Mouse (Mus musculus) E14TG2a.4 (cell line): ENCODE data around the gene Spata25.
"Not testable (repeated sequence)": the region's sequence is repeated elsewhere in the genome, so short reads cannot be mapped to it uniquely, and the experiment has no call there.

ENCODE experiments used
- H3K27me3 ChIP-seq: 2 replicates; pipeline ENCODE4 v1.6.1; 2014; ENCODE audit warnings: low read length, control low read depth; ENCODE audit not compliant: insufficient read depth
- H3K36me3 ChIP-seq: 2 replicates; pipeline ENCODE4 v1.6.1; 2014; ENCODE audit warnings: low read length, control low read depth; ENCODE audit not compliant: insufficient read depth
- H3K4me1 ChIP-seq: replicated peaks from 2 replicates; pipeline ENCODE4 v1.6.1; 2014; ENCODE audit warnings: low read depth, low read length, control low read depth
- H3K4me3 ChIP-seq: replicated peaks from 2 replicates; pipeline ENCODE4 v1.5.1; 2014; ENCODE audit warnings: mild to moderate bottlenecking, low read length
- H3K9me3 ChIP-seq: 2 replicates; pipeline ENCODE4 v1.6.1; 2014; ENCODE audit warnings: low read length, control low read depth
- CTCF ChIP-seq: conservative IDR thresholded peaks from 2 replicates; pipeline ENCODE4 v1.5.1; 2014; ENCODE audit warnings: low read length
- NANOG ChIP-seq: IDR thresholded peaks from 2 replicates; pipeline ENCODE4 v1.6.1; 2014; ENCODE audit warnings: borderline replicate concordance, low read length, mixed read lengths
- POU5F1 ChIP-seq: IDR thresholded peaks from 2 replicates; pipeline ENCODE4 v1.6.1; 2014; ENCODE audit warnings: low read length, borderline replicate concordance

Gene Spata25

DNA sequence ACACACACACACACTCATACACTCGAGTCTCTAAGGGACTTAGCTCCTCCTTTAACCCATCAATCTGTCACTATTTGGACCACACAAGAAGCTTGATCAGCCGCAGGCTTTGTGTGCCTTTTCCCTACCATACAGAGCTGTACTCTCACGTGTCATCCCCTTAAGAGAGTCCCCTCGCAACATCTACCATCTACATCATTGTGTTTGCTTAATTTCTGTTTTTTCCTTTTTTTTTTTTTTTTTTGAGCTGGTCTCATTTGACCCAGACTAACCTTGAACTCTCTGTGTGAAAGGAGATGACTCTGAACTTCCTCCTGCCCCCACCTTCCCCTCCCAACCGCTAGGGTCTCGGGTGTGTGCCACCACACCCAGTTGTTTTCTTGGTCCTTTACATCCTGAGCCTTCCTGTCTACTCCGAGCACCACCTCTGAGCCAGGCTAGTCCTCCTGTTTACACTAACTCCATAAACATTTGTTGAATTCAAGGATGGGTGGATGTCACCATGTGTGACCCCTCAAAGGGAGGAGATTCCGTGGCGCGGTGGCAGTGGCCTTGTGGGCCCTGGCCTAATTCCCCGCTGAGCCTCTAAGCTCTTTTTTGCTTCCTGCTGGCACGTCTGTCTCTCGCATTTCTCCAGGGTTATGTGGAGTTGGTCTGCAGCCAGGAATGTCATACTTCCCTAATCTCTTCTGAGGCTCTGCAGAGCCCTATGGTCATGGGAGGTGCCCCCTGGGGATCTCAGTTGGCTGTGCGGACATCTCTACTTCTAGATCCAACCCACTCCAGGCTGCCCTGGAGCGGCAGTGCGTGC, 38.6 kb upstream of the Spata25 start:
- H3K4me3 ChIP-seq = peak overlapping the region; percentile 62
- TF ChIP-seq NANOG = peak; percentile 47; the same call in 1 of the 2 replicates
- no peak for TF ChIP-seq CTCF
- peaks cover 8% of the 10 kb centered on the region for H3K9me3 ChIP-seq
- H3K36me3 ChIP-seq = no peaks in the 10 kb centered on the region
- H3K4me1 ChIP-seq = peaks cover 80% of the 10 kb centered on the region
- H3K27me3 ChIP-seq = no peaks in the 10 kb centered on the region

DNA sequence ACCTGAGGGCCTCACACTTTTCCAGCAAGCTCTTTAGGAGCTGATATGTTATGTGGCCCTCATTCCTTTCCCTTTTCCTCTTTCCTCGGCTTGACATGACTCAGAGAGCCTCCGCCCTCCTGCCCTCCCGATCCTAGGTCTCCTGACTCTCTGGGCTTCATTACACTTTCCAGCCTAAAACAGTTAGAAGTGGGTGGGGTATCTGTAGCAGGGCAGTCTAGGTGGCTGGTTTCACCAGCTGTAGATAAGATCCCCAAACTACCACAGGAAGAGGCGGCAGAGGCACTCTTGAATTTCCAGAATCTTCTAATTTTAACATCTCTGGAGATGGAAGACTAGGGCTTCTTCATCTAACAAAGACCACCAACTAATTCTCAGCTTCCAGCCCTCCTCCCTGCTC, 36.3 kb upstream of the Spata25 start:
- Histone ChIP-seq H3K9me3 (peaks cover 8% of the 10 kb centered on the region), H3K27me3 (no peaks in the 10 kb centered on the region), H3K4me3 (no peak overlapping the region), H3K36me3 (no peaks in the 10 kb centered on the region), H3K4me1 (peaks cover 86% of the 10 kb centered on the region)
- no peak for TF ChIP-seq CTCF
- no peak for TF ChIP-seq POU5F1
- TF ChIP-seq NANOG = no peak

DNA sequence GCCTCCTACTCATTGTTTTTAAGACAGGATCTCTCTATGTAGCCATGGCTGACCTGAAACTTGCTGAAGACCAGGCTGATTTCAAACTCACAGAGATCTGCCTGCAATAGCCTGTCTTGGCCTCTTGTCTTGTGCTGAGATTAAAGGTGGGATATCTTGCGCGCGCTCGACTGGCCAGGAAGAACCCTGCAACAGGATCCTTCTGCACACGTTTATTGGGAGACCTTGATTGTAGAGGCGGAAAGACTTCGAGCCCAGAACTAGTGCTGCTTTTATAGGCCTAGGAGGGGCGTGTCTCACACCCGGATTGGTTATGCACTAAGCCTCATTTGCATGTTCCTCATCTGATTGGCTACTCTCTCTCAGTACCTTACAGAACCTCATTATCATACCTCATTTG, 35.1 kb upstream of the Spata25 start:
- H3K27me3 ChIP-seq, H3K36me3 ChIP-seq, H3K9me3 ChIP-seq, H3K4me3 ChIP-seq: not testable (repeated sequence)
- H3K4me1 ChIP-seq = peaks cover 85% of the 10 kb centered on the region

DNA sequence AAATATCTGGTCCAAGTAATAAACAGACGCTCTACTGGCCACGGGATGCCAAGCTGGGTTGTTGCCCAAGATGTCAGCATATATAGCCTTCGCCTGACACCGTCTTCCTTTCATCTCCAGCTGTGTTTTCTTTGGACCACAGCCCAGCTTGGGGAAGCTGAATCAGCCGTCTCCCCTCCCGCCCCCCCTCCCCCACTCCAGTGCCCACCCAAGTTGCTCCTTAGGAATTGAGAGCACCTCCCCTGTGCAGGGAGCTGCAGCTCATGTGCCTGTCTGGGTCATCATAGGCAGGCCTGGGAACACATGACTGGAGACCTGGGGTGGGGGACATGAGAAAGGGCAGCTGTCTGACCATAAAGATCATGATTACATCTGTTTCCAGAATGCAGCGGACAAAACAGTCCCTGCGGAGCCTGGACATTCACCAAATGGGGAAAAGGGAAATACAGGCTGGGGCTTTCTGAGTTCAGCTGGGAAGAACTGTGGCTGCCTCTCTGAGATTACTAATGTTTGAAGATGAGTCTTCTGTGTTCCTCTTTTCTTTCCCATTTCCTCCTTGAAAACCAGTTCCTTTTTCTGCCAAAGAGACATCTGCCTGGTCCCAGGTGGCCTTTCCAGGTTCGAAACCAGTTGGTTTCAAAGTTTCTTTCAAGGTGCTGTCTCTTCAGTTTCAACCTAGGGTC, 34.0 kb upstream of the Spata25 start:
- no peaks in the 10 kb centered on the region for H3K36me3 ChIP-seq
- TF ChIP-seq NANOG = no peak
- TF ChIP-seq CTCF = no peak
- no peak for TF ChIP-seq POU5F1
- peaks cover 84% of the 10 kb centered on the region for H3K4me1 ChIP-seq

DNA sequence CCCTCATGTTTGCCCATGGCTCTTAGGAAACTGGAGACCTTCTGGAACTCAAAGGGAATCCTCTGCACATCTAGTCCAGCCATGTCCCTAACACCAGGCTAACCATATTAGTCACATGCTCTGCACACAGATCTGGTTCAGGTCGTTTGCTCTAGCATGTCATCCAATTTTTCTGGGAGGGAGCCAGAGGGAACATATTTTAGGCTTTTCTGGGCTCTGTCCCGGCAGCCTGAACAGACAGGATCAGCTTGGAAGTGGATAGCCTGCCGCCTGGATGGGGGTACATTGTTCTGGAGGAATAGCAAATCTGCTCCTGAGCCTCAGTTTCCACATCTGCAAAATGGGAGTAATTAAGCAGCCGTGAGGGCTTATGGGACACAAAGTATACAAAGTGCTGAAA, 32.8 kb upstream of the Spata25 start:
- Histone ChIP-seq H3K27me3 (no peaks in the 10 kb centered on the region), H3K36me3 (no peaks in the 10 kb centered on the region), H3K9me3 (peaks cover 4% of the 10 kb centered on the region), H3K4me3 (0 out of 2 replicates have a peak overlapping the region, but pooled peaks have one; percentile 52), H3K4me1 (peaks cover 77% of the 10 kb centered on the region)
- no peak for TF ChIP-seq CTCF
- no peak for TF ChIP-seq POU5F1
- TF ChIP-seq NANOG = no peak

More for the DNA sequence above, 34.0 kb upstream of the Spata25 start:
- no peaks in the 10 kb centered on the region for H3K27me3 ChIP-seq
- peak overlapping the region; percentile 52 for H3K4me3 ChIP-seq
- H3K9me3 ChIP-seq = peaks cover 4% of the 10 kb centered on the region

DNA sequence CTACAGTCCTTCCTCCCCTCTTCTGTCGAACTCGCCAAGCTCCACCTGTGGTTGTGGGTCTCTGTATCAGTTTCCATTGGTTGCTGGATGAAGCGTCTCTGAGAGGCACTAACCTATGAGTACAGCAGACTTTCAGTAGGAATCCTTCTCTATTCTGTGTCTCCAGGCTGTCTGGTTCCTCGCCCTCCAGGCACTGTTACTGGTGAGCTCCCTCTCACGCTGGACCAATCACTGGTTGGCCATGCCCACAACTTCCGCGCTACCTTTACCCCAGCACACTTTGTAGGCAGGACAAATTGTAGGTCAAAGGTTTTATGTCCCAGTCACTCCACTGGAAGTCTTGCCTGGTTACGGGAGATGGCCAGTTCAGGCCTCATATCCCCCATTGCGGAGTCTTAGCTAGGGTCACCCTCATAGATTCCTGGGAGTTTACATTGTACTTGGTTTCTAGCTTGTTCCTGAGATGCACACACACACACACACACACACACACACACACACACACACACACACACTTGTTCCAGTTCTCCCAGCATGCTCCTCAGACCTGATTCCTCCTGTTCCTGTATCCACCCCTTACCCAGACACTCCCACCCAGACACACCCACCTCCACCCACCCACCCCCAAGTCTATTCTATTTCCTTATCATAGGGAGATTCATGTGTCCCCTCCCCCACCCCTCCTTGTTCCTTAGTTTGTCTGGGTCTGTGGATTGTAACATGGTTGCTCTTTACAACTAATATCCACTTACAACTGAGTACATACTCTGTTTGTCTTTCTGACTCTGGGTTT, 31.5 kb upstream of the Spata25 start:
- H3K9me3 ChIP-seq = peaks cover 4% of the 10 kb centered on the region
- H3K4me1 ChIP-seq = peaks cover 79% of the 10 kb centered on the region
- H3K4me3 ChIP-seq = peak overlapping the region; percentile 60
- peaks cover 7% of the 10 kb centered on the region for H3K36me3 ChIP-seq
- H3K27me3 ChIP-seq = no peaks in the 10 kb centered on the region
- TF ChIP-seq CTCF = no peak
- TF ChIP-seq POU5F1 = no peak
- no peak for TF ChIP-seq NANOG

DNA sequence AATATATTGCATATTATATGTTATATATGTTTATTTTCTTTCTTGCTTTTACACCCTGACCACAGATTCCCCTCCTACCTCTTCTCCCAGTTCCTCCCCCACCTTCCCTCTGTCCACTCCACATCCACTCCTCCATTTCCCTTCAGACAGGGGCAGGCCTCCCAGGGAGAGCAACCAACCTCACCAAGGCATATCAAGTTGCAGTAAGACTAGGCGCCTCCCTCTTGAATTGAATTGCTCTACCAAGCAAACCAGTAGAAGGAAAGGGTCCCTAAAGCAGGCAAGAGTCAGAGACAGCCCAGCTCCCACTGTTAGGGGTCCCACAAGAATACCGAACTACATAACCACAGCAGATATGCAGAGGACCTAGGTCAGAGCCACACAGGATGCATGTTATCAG, 30.8 kb upstream of the Spata25 start:
- TF ChIP-seq NANOG = no peak
- TF ChIP-seq POU5F1 = no peak
- no peak for TF ChIP-seq CTCF
- Histone ChIP-seq H3K4me3 (peak overlapping the region; percentile 60), H3K4me1 (peaks cover 79% of the 10 kb centered on the region), H3K9me3 (peaks cover 4% of the 10 kb centered on the region), H3K36me3 (peaks cover 14% of the 10 kb centered on the region), H3K27me3 (no peaks in the 10 kb centered on the region)

DNA sequence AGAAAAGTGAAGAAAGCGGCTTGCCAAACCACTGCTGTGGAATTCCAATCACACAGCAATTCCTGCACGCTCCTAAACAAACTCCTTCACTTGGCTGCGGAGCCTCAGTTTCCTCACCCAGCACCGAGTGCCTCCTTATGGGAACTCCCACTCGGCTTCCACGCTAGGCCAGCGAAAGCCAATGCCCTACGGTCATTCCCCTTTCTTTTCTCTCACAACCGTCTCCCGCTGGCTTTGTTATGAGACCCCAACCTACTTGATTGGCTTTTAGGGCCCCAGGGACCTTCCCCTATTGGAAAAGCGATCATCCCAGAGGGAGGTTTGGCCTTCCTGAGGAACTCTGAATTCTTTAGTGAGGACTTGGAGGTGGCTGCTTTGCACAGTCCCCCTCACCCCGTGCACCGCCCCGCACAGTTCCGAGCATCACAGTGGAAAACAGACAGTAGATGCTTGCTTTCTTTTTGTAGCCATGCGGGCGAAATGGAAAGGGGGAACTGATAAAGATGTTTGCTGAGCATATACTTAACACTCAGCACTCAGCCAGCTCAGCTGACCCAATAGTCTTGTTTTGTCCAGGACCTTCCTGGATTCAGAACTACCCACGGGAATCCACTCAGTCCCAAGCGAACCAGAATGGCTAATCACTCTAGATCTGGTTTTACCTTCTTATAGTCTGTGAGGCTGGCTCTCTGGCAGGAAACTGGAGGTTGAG, 29.7 kb upstream of the Spata25 start:
- no peak for TF ChIP-seq POU5F1
- peak; percentile 41; the same call in 1 of the 2 replicates for TF ChIP-seq NANOG
- no peaks in the 10 kb centered on the region for H3K27me3 ChIP-seq
- H3K36me3 ChIP-seq = peaks cover 26% of the 10 kb centered on the region
- no peaks in the 10 kb centered on the region for H3K9me3 ChIP-seq
- peak overlapping the region; percentile 91 for H3K4me3 ChIP-seq
- peaks cover 84% of the 10 kb centered on the region for H3K4me1 ChIP-seq
